Mouse (Mus musculus) E14TG2a.4 (cell line): ENCODE results near the gene H2-T3.
"Not testable (repeated sequence)": the region's sequence is repeated elsewhere in the genome, so short reads cannot be mapped to it uniquely, and the experiment has no call there.

Source experiments
- CTCF ChIP-seq: conservative IDR thresholded peaks from 2 replicates; pipeline ENCODE4 v1.5.1; 2014; ENCODE audit warnings: low read length
- NANOG ChIP-seq: IDR thresholded peaks from 2 replicates; pipeline ENCODE4 v1.6.1; 2014; ENCODE audit warnings: borderline replicate concordance, low read length, mixed read lengths
- POU5F1 ChIP-seq: IDR thresholded peaks from 2 replicates; pipeline ENCODE4 v1.6.1; 2014; ENCODE audit warnings: low read length, borderline replicate concordance

GRCm38 (mm10) chr17:36176132-36176531 lies 14.0 kb downstream of the H2-T3 start:
- not testable (repeated sequence) for TF ChIP-seq CTCF, NANOG, POU5F1
